Mouse (Mus musculus) lung, postnatal 4 days (tissue): ENCODE measurements around the gene Ahcyl2.

Source experiments
- DNase-seq, 2 experiments: peaks; one replicate each; pipeline ENCODE4 v3.0.0; 2021

Ahcyl2 gene

DNA sequence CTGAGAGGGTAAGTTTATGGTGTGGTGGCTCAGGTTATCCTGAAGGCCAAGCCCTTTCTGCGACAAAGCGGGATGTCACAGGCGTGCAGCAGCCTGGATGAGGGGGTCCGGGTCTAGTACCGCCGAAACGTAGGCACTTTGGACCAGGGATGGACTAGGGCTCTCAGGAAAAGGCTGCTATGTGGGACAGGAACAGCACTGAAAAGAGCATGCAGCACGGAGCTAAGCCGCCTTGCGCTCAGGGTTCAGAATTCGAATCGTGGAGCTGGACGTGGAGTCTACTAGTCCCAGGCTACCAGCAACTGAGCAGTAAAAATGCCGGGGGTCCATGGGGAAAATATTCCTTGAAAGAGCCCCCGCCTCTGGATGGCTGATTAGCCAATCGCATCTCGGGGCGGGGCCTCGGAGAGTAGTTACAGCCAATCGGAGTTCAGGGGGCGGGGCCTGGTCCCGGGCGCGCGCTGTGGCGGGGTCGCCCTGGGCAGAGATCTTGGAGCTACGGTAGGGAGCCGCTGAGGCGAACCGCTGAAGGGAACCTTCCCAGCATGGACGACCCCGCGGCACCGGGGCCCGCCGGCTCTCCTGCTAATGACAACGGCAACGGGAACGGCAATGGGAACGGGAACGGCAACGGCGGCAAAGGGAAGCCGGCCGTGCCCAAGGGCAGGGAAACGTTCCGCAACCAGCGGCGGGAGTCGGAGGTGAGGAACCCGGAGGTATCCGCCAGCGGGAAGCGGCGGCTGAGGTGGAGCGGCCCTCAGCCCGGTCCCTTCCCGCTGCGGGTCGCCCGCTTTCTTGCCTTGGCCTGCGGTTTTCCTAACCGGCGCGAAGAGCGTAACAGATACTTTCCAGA is 148.9 kb downstream of the Ahcyl2 start, which contains the start of gene Strip2:
Gene Strip2 (plus strand): TSS at position 483 of the 853 bp plus-strand sequence.
- peak; percentile 91 to 93 for DNase-seq

DNA sequence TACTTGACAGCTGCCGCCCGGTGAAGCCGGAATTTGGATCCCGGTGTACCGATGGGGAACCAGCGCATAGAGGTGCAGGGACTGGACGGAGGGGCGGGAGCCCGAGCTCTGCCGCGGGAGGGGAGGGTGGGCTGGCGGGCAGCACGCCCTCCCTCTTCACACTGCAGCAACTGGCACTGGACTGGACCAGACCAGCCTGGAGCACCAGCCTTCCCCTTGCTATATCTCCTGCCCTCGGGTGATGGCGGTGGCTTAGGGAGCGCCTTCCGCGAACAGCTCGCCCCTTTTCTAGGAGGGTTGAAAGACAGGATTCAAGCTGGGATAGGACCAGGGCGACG is 149.5 kb downstream of the Ahcyl2 start:
- DNase-seq: peak in 1 of 2 experiments; percentile 26

DNA sequence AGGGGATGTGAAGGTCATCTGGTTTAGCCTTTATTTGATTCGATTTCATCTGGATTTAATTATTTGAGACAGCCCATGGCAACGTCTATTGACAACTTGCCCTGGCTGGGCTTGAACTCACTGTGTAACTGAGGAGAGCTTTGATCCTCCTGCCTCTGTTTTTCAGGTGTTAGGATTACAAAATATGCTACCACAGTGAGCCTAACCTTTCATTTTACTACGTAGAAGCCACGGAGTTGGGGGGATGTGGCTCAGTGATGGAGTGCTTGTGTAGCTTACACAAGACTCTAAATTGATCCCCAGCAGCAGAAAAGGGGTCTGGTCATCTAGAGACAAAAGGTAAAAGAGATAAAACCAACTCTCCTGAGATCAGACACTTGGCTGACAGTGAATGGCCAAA is 150.1 kb downstream of the Ahcyl2 start:
- no peak for DNase-seq

DNA sequence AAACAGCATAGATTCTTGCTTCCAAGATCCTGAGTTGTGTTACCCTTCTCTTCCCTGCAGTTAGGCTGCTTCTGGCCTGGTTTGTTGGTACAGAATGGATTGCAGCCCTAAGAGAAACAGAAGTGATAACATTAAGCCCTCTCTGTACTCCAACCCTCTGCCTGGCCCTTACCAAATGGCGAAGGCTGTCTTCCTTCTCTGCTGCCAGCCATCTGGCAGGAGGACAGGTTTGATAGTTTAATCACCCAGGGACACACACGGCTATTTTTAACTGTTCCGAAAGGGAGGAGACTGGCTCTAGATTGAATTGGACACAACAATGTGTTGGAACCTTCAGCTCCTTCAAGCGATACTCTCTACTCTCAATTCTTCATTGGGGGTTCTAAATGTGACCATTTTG is 155.7 kb downstream of the Ahcyl2 start:
- no peak for DNase-seq

DNA sequence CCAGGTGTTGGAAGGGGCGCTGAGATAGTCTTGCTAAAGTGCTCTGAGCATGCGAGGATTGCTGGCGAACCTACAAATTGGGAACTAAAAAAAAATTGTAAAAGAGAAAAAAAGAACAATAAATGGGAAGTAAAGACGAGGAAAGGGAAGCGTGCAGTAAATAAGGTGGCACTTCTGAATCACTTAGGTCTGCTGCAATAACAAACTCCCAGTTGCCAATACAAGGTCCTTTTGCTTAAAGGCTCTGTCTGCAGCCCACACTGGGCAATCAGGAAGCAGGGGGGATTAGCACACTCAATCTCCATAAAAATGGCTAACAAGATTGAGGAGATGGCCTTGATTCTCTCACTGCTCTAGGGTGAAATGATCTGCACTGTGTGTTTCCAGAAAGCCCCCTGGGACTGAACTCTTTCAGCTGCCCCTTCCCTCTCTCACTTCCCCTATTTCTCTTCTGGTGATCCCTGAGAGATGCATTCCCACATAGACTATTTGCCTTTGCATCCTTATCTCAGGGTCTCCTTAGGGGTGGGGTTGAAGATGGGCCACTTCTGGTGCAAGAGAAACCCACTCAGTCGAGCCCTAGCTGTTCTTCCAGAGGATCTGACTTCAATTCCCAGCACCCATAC is 157.9 kb downstream of the Ahcyl2 start:
- DNase-seq: no peak

DNA sequence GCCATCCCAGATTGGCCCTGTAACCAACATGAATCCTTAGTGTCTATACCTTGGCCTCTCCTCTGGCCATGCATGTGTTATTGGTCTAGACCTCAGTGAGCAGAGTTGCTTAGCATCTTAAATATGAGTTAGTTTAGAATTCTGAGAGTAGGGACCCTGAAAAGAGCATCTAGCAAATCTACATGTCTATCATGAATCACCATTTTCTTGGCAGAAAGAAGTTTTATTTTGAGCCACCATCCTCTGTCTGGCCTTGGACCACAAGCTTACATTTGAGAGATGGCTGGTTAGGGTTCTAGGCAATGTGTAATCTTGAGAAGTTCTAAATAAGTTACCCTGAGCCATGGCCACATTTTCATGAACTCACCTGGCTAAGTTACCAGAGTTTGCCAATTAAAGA is 162.3 kb downstream of the Ahcyl2 start:
- no peak for DNase-seq

DNA sequence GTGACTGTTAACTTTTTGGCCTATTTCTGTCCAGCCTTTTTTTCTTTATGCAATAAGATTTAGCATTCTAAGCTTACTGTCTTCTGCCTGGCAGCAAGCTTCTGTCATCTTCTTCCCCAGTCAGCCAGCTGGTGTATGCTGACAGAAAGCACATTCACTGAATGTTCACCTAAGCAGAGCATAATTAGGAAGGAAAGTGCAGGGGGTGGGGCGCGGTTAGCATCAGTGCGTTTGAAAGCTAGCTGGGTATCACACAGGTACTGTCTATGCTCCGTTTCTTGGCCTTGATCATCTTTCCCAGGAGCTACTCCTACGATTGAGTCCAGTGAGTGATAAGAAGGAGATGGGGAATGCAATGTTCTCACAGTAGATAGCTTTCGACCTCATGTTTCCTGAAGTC is 162.9 kb downstream of the Ahcyl2 start:
- no peak for DNase-seq

DNA sequence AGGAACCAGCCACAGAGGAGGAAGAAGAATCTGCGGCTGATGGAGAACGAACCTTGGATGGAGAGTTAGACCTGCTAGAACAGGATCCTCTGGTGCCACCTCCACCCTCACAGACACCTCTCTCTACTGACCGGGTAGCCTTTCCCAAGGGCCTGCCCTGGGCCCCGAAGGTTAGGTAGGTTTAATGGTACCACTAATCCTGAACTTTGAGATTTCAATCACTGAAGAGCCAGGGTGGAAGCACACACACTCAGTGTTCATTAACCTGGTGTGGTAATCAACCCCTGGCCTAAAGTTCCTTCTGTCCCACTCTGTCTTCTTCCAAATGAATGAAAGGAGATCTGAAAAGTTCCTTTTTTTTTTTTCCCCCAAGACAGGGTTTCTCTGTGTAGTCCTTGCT is 163.4 kb downstream of the Ahcyl2 start:
- DNase-seq: no peak

DNA sequence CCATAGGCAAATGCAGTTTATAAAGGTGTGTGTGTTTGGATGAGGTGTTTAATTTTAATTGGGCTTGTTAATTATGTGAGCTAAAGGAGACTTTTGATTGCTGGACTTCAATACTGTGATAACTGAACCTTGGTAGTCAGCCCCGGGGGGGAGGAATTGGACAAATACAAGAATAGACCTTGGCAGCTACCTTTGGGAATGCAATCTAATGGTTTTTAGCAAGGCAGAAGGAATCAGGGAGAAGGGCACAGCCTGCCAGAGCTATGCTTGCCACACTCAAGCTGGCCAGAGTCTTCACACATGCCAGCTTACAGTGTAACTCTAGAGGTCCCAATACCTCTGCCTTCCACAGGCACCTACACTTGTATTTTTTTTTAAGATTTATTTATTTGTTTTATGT is 167.9 kb downstream of the Ahcyl2 start:
- DNase-seq: no peak

DNA sequence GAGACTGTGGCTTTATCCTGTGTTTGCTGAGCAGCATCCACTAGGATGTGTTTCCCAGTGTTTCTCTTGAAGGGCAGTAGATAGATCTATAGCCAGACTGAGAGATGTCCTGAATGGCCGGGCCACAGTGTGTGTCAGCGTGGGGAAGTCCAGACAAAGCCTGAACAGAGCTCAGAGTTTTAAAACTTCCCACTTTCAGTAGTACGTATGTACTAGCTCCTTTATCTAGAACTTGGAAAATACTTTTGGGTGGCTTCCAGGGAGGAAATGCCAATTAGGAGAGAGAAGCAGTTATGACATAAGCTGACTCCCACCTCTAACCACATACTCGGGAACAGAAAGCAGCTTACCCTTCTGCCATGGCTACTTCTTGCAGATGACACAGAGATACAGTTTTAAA is 172.6 kb downstream of the Ahcyl2 start:
- peak in 1 of 2 experiments; percentile 10 for DNase-seq

DNA sequence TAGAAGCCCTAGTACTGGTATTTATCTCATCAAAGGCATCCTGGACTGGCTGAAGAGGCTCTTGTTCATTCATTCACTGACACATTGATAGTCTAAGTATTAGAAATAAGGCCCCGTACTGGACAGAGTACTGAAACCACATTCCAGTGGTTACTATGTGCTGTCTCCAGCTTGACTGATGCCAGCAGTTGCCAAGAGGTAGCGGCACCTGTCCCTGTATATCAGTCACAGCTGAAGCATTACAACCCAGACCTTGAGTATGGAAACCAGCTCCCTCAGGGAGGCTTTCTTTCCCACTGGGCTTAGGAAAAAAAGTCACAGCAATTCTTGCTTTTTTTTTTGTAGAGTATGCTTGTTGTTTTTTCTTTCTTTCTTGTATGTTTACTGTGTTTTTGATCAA is 173.2 kb downstream of the Ahcyl2 start:
- no peak for DNase-seq

DNA sequence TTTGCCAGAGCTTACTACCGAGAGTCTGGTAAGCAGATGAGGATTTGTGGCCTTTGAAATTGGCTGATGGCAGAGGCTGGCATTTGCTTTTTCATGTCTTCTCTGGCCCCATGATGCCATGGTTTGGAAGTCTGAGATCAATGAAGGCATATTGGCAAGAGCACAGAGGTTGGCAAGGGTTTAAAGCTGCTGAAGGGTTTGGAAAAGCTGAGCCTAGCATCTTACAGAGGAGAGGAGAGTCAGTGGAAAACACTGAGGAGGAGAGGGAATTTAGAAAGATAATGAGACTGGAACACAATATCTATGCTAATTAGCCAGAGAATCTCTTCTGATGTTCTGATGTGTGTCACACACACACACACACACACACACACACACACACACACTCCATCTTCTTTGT is 176.7 kb downstream of the Ahcyl2 start:
- DNase-seq: no peak

DNA sequence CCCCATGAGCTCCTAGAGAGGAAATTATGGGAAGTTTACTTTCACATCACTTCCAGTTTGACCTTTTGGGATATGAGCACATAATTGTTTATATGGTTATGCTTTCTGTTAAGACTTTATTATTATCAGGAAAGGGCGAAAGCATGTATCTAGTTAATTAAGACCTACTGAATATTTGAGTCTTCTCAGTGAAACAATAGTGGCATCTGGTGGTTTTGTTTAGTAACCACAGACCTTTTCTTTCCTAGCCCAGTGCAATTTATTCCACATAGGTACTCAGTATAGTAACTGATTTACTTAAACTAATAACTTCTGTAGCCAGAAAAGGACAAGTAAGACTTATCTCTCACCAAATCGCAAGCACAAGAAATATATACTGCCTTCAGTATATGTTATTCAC is 178.8 kb downstream of the Ahcyl2 start:
- DNase-seq: no peak

DNA sequence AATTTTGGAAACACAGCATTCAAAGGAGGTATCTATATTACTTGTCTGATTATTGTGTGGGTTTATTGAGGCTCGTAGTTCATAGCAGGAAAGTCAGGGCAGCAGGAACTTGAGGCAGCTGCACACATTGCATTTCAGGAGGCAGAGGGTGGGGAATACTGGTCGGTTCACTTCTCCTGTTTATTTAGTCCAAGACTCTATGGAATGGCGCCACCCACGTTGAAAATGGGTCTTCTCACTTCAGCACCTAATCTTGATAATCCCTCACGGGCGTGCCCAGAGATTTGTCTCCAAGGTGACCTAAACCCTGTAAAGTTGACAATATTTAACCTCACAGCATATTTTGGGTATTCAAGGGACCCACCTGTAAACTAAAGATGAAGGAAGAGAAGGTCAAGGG is 180.0 kb downstream of the Ahcyl2 start:
- no peak for DNase-seq

DNA sequence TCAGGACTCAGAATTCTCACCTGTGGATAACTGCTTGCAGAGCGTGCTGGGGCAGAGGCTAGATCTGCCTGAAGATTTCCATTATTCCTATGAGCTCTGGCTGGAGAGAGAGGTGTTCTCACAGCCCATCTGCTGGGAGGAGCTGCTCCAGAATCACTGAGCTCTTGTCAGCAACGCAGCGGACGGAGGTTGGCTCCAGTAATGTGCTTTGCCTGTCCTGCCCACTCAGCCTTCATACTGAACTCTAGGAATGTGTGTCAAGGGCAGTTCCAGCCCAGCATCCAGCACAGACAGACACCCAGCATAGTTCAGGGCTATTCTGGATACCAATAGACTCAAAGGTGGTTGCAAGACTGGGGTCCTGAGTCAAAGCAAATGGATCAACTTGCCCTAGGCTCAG is 188.9 kb downstream of the Ahcyl2 start:
- DNase-seq: no peak

DNA sequence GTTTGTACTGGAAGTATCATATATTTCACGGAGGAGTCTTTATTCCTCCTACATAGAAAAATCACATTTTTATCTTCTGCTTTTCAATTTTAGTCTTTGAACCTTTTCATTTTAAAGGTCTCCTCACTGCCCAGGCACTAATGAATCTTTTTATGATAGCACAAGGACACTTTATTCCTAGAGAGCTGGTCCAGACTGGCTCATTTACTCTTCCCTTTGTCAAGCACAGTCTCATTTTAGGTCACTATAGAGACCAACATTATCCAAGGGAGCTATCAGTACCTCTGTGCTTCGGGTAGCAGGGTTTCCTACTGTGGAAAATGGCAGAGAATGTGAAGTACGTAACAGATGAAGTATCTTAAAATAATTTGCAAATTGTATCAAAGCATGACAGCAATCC is 190.9 kb downstream of the Ahcyl2 start:
- no peak for DNase-seq

DNA sequence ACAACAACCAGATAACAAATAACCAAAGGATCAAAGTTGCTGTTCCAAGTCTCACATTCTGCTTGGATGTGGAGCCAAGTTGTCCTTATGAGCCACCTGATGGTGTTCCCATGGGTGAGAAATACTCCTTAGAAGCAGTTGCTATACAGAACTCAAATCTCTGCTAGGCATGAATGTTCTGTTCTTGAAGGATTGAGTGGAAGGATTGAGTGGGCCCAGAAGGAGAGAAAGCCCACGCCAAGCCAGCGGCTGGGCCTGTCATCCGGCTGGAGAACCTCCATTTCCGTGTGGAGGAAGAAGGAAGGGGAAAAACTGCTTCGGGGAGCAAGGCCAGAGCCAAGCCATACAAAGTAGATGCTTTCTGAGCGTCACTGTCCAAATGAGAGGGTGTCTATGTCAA is 193.3 kb downstream of the Ahcyl2 start:
- DNase-seq: no peak
